Mouse (Mus musculus) kidney, embryonic 14.5 days (tissue): ENCODE data around the gene Atg10. TPM values are rescaled to one million over a fixed set of nuclear protein-coding genes. Genes with fewer than 3 reads are reported as not detected.

Experiments
- ATAC-seq: fragments of 200-750 bp; cut with Nextera tagmentation; 2 replicates; pipeline ENCODE4 v1.8.0; 2017; ENCODE audit warnings: moderate number of reproducible peaks, mild to moderate bottlenecking, moderate TSS enrichment, moderate library complexity; ENCODE audit not compliant: low FRiP score, low TSS enrichment
- H3K27ac ChIP-seq: fragments of 300-500 bp; sonication (generic); 2 replicates; pipeline ENCODE4 v1.5.1; 2014; ENCODE audit warnings: low read depth, mild to moderate bottlenecking, low read length, moderate library complexity, mixed read lengths
- H3K27me3 ChIP-seq: fragments of 300-500 bp; sonication (generic); 2 replicates; pipeline ENCODE4 v1.6.1; 2014; ENCODE audit warnings: mild to moderate bottlenecking, low read length; ENCODE audit not compliant: control insufficient read depth, insufficient read depth
- H3K36me3 ChIP-seq: fragments of 300-500 bp; sonication (generic); 2 replicates; pipeline ENCODE4 v1.6.1; 2014; ENCODE audit warnings: low read length, mixed read lengths; ENCODE audit not compliant: control insufficient read depth, insufficient read depth
- H3K4me1 ChIP-seq: fragments of 300-500 bp; sonication (generic); 2 replicates; pipeline ENCODE4 v1.6.1; 2014; ENCODE audit warnings: low read length, mixed read lengths; ENCODE audit not compliant: control insufficient read depth, insufficient read depth
- H3K4me2 ChIP-seq: fragments of 300-500 bp; sonication (generic); replicated peaks from 2 replicates; pipeline ENCODE4 v1.6.1; 2014; ENCODE audit warnings: low read depth, mild to moderate bottlenecking, low read length
- H3K4me3 ChIP-seq: fragments of 300-500 bp; sonication (generic); 2 replicates; pipeline ENCODE4 v1.5.1; 2014; ENCODE audit warnings: mild to moderate bottlenecking, low read length
- H3K9ac ChIP-seq: fragments of 300-500 bp; sonication (generic); 2 replicates; pipeline ENCODE4 v1.6.1; 2014; ENCODE audit warnings: low read depth, mild to moderate bottlenecking, low read length, moderate library complexity
- H3K9me3 ChIP-seq: fragments of 300-500 bp; sonication (generic); 2 replicates; pipeline ENCODE4 v1.6.1; 2016; ENCODE audit warnings: low read length; ENCODE audit not compliant: control insufficient read depth
- WGBS: fragments of 180-500 bp; shearing (Covaris S2); extraction: QIAGEN DNeasy Blood & Tissue Kit; methylation state at CpG from one replicate; pipeline ENCODE4 v1.1.7; 2014; 5-methylcytosine and 5-hydroxymethylcytosine counted together
- polyA plus RNA-seq: library from polyadenylated mRNA; unstranded; fragments of >200 nt; fragmentation: Nextera tagmentation; extraction: Ambion mirVana; gene quantifications from 2 replicates; pipeline ENCODE4 v1.2.1, GENCODE M21; 2014

The Atg10 gene
- polyA plus RNA-seq, 1 experiment from 2014 or later, result 15.3 TPM

GRCm38 (mm10) chr13:91038034-91038433 lies 185.7 kb downstream of the Atg10 start:
- Histone ChIP-seq H3K4me1 (no peaks in the 10 kb centered on the region), H3K4me2 (no peak overlapping the region), H3K4me3 (no peak overlapping the region), H3K9me3 (no peaks in the 10 kb centered on the region), H3K27ac (no peak overlapping the region), H3K9ac (no peak overlapping the region), H3K27me3 (no peaks in the 10 kb centered on the region), H3K36me3 (no peaks in the 10 kb centered on the region)
- no peak for ATAC-seq
- WGBS, result 83% methylated on average over 3 of the region's 3 CpGs

- H3K27ac ChIP-seq, result no peak overlapping the region
- H3K4me1 ChIP-seq, result no peaks in the 10 kb centered on the region
- H3K4me3 ChIP-seq, result no peak overlapping the region
- no peak overlapping the region for H3K9ac ChIP-seq
- H3K4me2 ChIP-seq, result no peak overlapping the region
- no peaks in the 10 kb centered on the region for H3K36me3 ChIP-seq
- H3K9me3 ChIP-seq, result no peaks in the 10 kb centered on the region
- no peaks in the 10 kb centered on the region for H3K27me3 ChIP-seq
- WGBS, result 92% methylated on average over 6 of the region's 6 CpGs
- ATAC-seq, result no peak
Measured at GRCm38 (mm10) chr13:91037405-91037804, 186.4 kb downstream of the Atg10 start.

- Histone ChIP-seq H3K9ac (no peak overlapping the region), H3K27ac (no peak overlapping the region), H3K4me3 (no peak overlapping the region), H3K4me1 (no peaks in the 10 kb centered on the region), H3K9me3 (no peaks in the 10 kb centered on the region), H3K4me2 (no peak overlapping the region), H3K36me3 (no peaks in the 10 kb centered on the region), H3K27me3 (no peaks in the 10 kb centered on the region)
- no peak for ATAC-seq
- WGBS, result 85% methylated on average over 2 of the region's 2 CpGs
Measured at GRCm38 (mm10) chr13:91031836-91032235, 191.9 kb downstream of the Atg10 start.

GRCm38 (mm10) chr13:91023447-91023846 lies 200.3 kb downstream of the Atg10 start:
- Histone ChIP-seq H3K4me2 (no peak overlapping the region), H3K27me3 (no peaks in the 10 kb centered on the region), H3K9me3 (no peaks in the 10 kb centered on the region), H3K4me3 (no peak overlapping the region), H3K27ac (no peak overlapping the region), H3K4me1 (no peaks in the 10 kb centered on the region), H3K36me3 (no peaks in the 10 kb centered on the region), H3K9ac (no peak overlapping the region)
- ATAC-seq, result no peak
- WGBS, result 85% methylated on average over 9 of the region's 9 CpGs

GRCm38 (mm10) chr13:91011851-91012250 lies 211.9 kb downstream of the Atg10 start:
- Histone ChIP-seq H3K27me3 (no peaks in the 10 kb centered on the region), H3K4me3 (no peak overlapping the region), H3K9ac (no peak overlapping the region), H3K4me1 (no peaks in the 10 kb centered on the region), H3K27ac (no peak overlapping the region), H3K4me2 (no peak overlapping the region), H3K36me3 (no peaks in the 10 kb centered on the region), H3K9me3 (no peaks in the 10 kb centered on the region)
- WGBS, result 67% methylated on average over 3 of the region's 3 CpGs
- ATAC-seq, result no peak

- Histone ChIP-seq H3K4me3 (no peak overlapping the region), H3K9ac (no peak overlapping the region), H3K27me3 (no peaks in the 10 kb centered on the region), H3K4me2 (no peak overlapping the region), H3K4me1 (no peaks in the 10 kb centered on the region), H3K9me3 (no peaks in the 10 kb centered on the region), H3K27ac (no peak overlapping the region), H3K36me3 (no peaks in the 10 kb centered on the region)
- ATAC-seq, result no peak
- 87% methylated on average over 2 of the region's 2 CpGs for WGBS
Measured at GRCm38 (mm10) chr13:90995034-90995629, 228.6 kb downstream of the Atg10 start.

- Histone ChIP-seq H3K27me3 (no peaks in the 10 kb centered on the region), H3K4me1 (no peaks in the 10 kb centered on the region), H3K4me3 (no peak overlapping the region), H3K9ac (no peak overlapping the region), H3K9me3 (no peaks in the 10 kb centered on the region), H3K36me3 (no peaks in the 10 kb centered on the region), H3K27ac (no peak overlapping the region), H3K4me2 (no peak overlapping the region)
- no peak for ATAC-seq
- whole genome bisulfite sequencing, result 85% methylated on average over 13 of the region's 13 CpGs
Measured at GRCm38 (mm10) chr13:90993602-90994001, 230.2 kb downstream of the Atg10 start.

- Histone ChIP-seq H3K4me3 (no peak overlapping the region), H3K4me2 (no peak overlapping the region), H3K9ac (no peak overlapping the region), H3K27me3 (no peaks in the 10 kb centered on the region), H3K4me1 (no peaks in the 10 kb centered on the region), H3K36me3 (no peaks in the 10 kb centered on the region), H3K27ac (no peak overlapping the region), H3K9me3 (no peaks in the 10 kb centered on the region)
- WGBS, result 88% methylated on average over 5 of the region's 5 CpGs
- no peak for ATAC-seq
Measured at GRCm38 (mm10) chr13:90992948-90993347, 230.8 kb downstream of the Atg10 start.

- 82% methylated on average over 3 of the region's 3 CpGs for WGBS
- H3K27me3 ChIP-seq, result no peaks in the 10 kb centered on the region
- no peaks in the 10 kb centered on the region for H3K9me3 ChIP-seq
- H3K9ac ChIP-seq, result no peak overlapping the region
- H3K36me3 ChIP-seq, result no peaks in the 10 kb centered on the region
- no peak overlapping the region for H3K27ac ChIP-seq
- H3K4me3 ChIP-seq, result no peak overlapping the region
- no peaks in the 10 kb centered on the region for H3K4me1 ChIP-seq
- H3K4me2 ChIP-seq, result no peak overlapping the region
- ATAC-seq, result no peak
Measured at GRCm38 (mm10) chr13:90988226-90988625, 235.5 kb downstream of the Atg10 start.
